Mouse (Mus musculus): ENCODE results near the gene Nos3.
A peak's percentile ranks its signal among the peaks of the same experiment; 100 is the strongest.
"Not testable (repeated sequence)": the region's sequence is repeated elsewhere in the genome, so short reads cannot be mapped to it uniquely, and the experiment has no call there.

The Nos3 gene

GRCm38 (mm10) chr5:24379501-24379900, 14.9 kb downstream of the Nos3 start:
- no peak for DNase-seq

- DNase-seq = no peak
Measured at GRCm38 (mm10) chr5:24380499-24380898, 15.9 kb downstream of the Nos3 start.

GRCm38 (mm10) chr5:24381486-24381885, 16.9 kb downstream of the Nos3 start:
- no peak for DNase-seq

GRCm38 (mm10) chr5:24381988-24382387, 17.4 kb downstream of the Nos3 start:
- no peak for DNase-seq

GRCm38 (mm10) chr5:24383026-24383859, 18.6 kb downstream of the Nos3 start:
- DNase-seq = peak; percentile 92

GRCm38 (mm10) chr5:24384407-24384806, 19.8 kb downstream of the Nos3 start:
- DNase-seq = peak; percentile 70

GRCm38 (mm10) chr5:24385374-24385773, 20.8 kb downstream of the Nos3 start:
- DNase-seq = no peak

GRCm38 (mm10) chr5:24385887-24386550, 21.4 kb downstream of the Nos3 start:
- no peak for DNase-seq

- peak; percentile 74 for DNase-seq
Measured at GRCm38 (mm10) chr5:24387264-24388241, 22.9 kb downstream of the Nos3 start.

- no peak for DNase-seq
Measured at GRCm38 (mm10) chr5:24388246-24388915, 23.8 kb downstream of the Nos3 start.

- no peak for DNase-seq
Measured at GRCm38 (mm10) chr5:24389011-24389657, 24.5 kb downstream of the Nos3 start.

GRCm38 (mm10) chr5:24389658-24390020, 25.0 kb downstream of the Nos3 start:
- no peak for DNase-seq

- DNase-seq = no peak
Measured at GRCm38 (mm10) chr5:24391864-24392263, 27.3 kb downstream of the Nos3 start, which contains the start of gene Atg9b. Gene Atg9b (minus strand): TSS chr5:24392143.

GRCm38 (mm10) chr5:24392724-24393123, 28.1 kb downstream of the Nos3 start:
- no peak for DNase-seq

GRCm38 (mm10) chr5:24393392-24393997, 28.9 kb downstream of the Nos3 start, which contains the start of gene Abcb8:
Gene Abcb8 (plus strand): TSS chr5:24393663.
- peak; percentile 87 for DNase-seq

GRCm38 (mm10) chr5:24394165-24394894, 29.7 kb downstream of the Nos3 start:
- peak; percentile 97 for DNase-seq

GRCm38 (mm10) chr5:24396254-24396653, 31.6 kb downstream of the Nos3 start:
- DNase-seq = not testable (repeated sequence)

- DNase-seq = no peak
Measured at GRCm38 (mm10) chr5:24399686-24400085, 35.1 kb downstream of the Nos3 start.

- no peak for DNase-seq
Measured at GRCm38 (mm10) chr5:24400362-24400761, 35.8 kb downstream of the Nos3 start.

- no peak for DNase-seq
Measured at GRCm38 (mm10) chr5:24400911-24401605, 36.4 kb downstream of the Nos3 start.
